Mouse (Mus musculus): ENCODE measurements around the gene Cd69. TPM values are rescaled to one million over a fixed set of nuclear protein-coding genes. Genes with fewer than 3 reads are reported as not detected.

The Cd69 gene
- polyA plus RNA-seq, 1 experiment from 2014 or later: not detected

- 80% methylated on average over 3 of the region's 3 CpGs for WGBS
- Histone ChIP-seq H3K36me3 (no peaks in the 10 kb centered on the region), H3K27ac (ENCODE audit: poor library complexity, severe bottlenecking) (no peak overlapping the region)
Measured at GRCm38 (mm10) chr6:129222188-129222800, 52.9 kb downstream of the Cd69 start.

DNA sequence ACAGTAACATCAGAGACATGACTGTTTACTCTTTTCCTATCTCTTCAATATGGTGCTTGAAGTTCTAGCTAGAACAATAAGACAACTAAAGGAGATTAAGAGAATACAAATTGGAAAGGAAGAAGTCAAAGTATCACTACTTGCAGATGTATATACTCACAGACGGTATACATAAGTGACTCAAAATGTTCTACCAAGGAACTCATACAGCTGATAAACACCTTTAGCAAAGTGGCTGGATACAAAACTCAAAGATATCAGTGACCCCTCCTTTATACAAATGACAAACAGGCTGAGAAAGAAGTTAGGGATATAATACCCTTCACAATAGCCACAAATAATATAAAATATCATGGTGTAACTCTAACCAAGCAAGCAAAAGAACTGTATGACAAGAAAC lies 54.2 kb downstream of the Cd69 start:
- Histone ChIP-seq H3K27me3 (replicated peaks) (no peaks in the 10 kb centered on the region), H3K4me1 (replicated peaks) (peaks cover 3% of the 10 kb centered on the region; the same call in 1 of the 2 replicates), H3K27ac (ENCODE audit: poor library complexity, severe bottlenecking) (no peak overlapping the region), H3K36me3 (no peaks in the 10 kb centered on the region), H3K9ac (no peak overlapping the region), H3K4me2 (no peak overlapping the region), H3K9me3 (replicated peaks) (no peaks in the 10 kb centered on the region), H3K4me3 (no peak overlapping the region)
- 84% methylated on average over 1 of the region's 1 CpGs for WGBS
- no peak for ATAC-seq (ENCODE audit: insufficient number of reproducible peaks, low FRiP score)

More at GRCm38 (mm10) chr6:129222188-129222800, 52.9 kb downstream of the Cd69 start:
- no peaks in the 10 kb centered on the region for H3K27me3 ChIP-seq (replicated peaks)
- no peaks in the 10 kb centered on the region for H3K9me3 ChIP-seq (replicated peaks)
- ATAC-seq (ENCODE audit: insufficient number of reproducible peaks, low FRiP score): no peak
- no peaks in the 10 kb centered on the region for H3K4me1 ChIP-seq (replicated peaks)
- no peak overlapping the region for H3K4me3 ChIP-seq
- H3K9ac ChIP-seq: no peak overlapping the region
- no peak overlapping the region for H3K4me2 ChIP-seq

GRCm38 (mm10) chr6:129219897-129220517 lies 55.2 kb downstream of the Cd69 start:
- H3K9ac ChIP-seq: no peak overlapping the region
- H3K27me3 ChIP-seq (replicated peaks): no peaks in the 10 kb centered on the region
- peaks cover 3% of the 10 kb centered on the region; the same call in 1 of the 2 replicates for H3K4me1 ChIP-seq (replicated peaks)
- H3K4me2 ChIP-seq: no peak overlapping the region
- 42% methylated on average over 3 of the region's 3 CpGs for whole genome bisulfite sequencing
- no peak for ATAC-seq (ENCODE audit: insufficient number of reproducible peaks, low FRiP score)
- no peak overlapping the region for H3K27ac ChIP-seq (ENCODE audit: poor library complexity, severe bottlenecking)
- no peak overlapping the region for H3K4me3 ChIP-seq
- no peaks in the 10 kb centered on the region for H3K36me3 ChIP-seq
- no peaks in the 10 kb centered on the region for H3K9me3 ChIP-seq (replicated peaks)

- no peak for ATAC-seq (ENCODE audit: insufficient number of reproducible peaks, low FRiP score)
- Histone ChIP-seq H3K36me3 (no peaks in the 10 kb centered on the region), H3K27ac (ENCODE audit: poor library complexity, severe bottlenecking) (no peak overlapping the region), H3K9me3 (replicated peaks) (no peaks in the 10 kb centered on the region), H3K4me3 (no peak overlapping the region), H3K27me3 (replicated peaks) (no peaks in the 10 kb centered on the region), H3K4me1 (replicated peaks) (peaks cover 3% of the 10 kb centered on the region; the same call in 1 of the 2 replicates), H3K4me2 (no peak overlapping the region), H3K9ac (no peak overlapping the region)
- WGBS: 65% methylated on average over 5 of the region's 5 CpGs
Measured at GRCm38 (mm10) chr6:129218191-129218696, 57.0 kb downstream of the Cd69 start.

Other genes with a start within 250 kb of the Cd69 start
- gene Klrb1f, start 229.5 kb downstream of the Cd69 start, polyA plus RNA-seq (2016; fragmentation: Nextera tagmentation; extraction: Ambion mirVana): not detected in 2 replicates
- gene Clec2e, start 174.5 kb downstream of the Cd69 start, polyA plus RNA-seq (2016; fragmentation: Nextera tagmentation; extraction: Ambion mirVana): not detected in 2 replicates
- gene Clec2d, start 94.8 kb downstream of the Cd69 start, polyA plus RNA-seq (2016; fragmentation: Nextera tagmentation; extraction: Ambion mirVana): 0.14 and 0.21 TPM in 2 replicates
- gene 4922502D21Rik, start 56.4 kb upstream of the Cd69 start, polyA plus RNA-seq (2016; fragmentation: Nextera tagmentation; extraction: Ambion mirVana): not detected in 2 replicates
- gene Clec12a, start 67.3 kb upstream of the Cd69 start, polyA plus RNA-seq (2016; fragmentation: Nextera tagmentation; extraction: Ambion mirVana): 0.31 and 0.78 TPM in 2 replicates
- gene Clec12b, start 110.4 kb upstream of the Cd69 start, polyA plus RNA-seq (2016; fragmentation: Nextera tagmentation; extraction: Ambion mirVana): 0.33 and 0.64 TPM in 2 replicates
- 6.6 and 7.4 TPM in 2 replicates for gene Clec1b, start 121.9 kb upstream of the Cd69 start, polyA plus RNA-seq (2016; fragmentation: Nextera tagmentation; extraction: Ambion mirVana)
- 0.10 and 0.27 TPM in 2 replicates for gene Clec9a, start 133.4 kb upstream of the Cd69 start, polyA plus RNA-seq (2016; fragmentation: Nextera tagmentation; extraction: Ambion mirVana)
- 0.91 and 1.2 TPM in 2 replicates for gene Clec1a, start 176.6 kb upstream of the Cd69 start, polyA plus RNA-seq (2016; fragmentation: Nextera tagmentation; extraction: Ambion mirVana)
- 0.42 and 0.46 TPM in 2 replicates for gene Olr1, start 231.7 kb upstream of the Cd69 start, polyA plus RNA-seq (2016; fragmentation: Nextera tagmentation; extraction: Ambion mirVana)
- not detected in 2 replicates for gene Tmem52b, start 237.1 kb upstream of the Cd69 start, polyA plus RNA-seq (2016; fragmentation: Nextera tagmentation; extraction: Ambion mirVana)